Mouse (Mus musculus): ENCODE results near the gene Tars2.
"Not testable (repeated sequence)": the region's sequence is repeated elsewhere in the genome, so short reads cannot be mapped to it uniquely, and the experiment has no call there.

The Tars2 gene

DNA sequence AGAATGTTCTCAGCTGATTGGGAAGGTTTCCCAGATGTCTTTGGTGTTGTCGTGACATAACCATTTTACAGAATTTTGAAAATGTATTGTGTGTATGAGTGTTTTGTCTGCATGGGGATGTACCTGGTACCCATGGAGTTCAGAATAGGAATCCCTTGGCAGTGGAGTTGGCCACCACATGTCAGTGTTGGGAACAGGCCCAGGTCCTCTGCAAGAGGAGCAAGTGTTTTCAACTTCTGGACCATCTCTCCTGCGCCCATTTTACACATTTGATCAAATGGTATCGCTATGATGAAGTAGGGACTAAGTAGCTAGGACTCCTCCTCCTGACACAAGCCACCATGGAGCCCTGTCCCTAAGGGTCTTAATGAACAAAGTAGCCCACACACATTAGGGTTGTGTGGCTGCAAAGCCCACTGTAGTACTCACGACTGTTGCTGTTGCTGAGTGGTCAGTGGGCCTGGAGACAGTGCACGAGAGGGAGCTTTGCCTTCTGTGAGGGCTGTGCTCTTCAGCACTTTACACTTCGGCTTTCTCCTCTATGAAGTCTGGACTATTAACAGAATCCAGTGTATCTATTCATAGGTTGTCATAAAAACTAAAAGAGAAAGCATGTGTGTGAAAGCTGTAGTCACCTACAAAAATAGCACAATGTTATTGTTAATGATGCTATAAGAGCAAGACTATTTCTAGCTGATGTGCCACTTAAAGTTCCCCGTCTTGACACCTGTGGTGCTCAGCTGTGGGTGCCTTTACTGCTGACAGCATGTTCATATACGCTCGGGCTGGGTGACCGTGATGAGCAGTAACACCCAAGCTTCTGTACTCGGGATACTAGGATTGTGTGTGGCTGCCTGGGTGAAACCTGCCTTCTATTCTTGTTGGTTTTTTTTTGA, 65.0 kb downstream of the Tars2 start:
- no peak for DNase-seq (ENCODE audit: extremely low spot score)

GRCm38 (mm10) chr3:95693821-95694807, 65.9 kb downstream of the Tars2 start:
- no peak for DNase-seq (ENCODE audit: extremely low spot score)

GRCm38 (mm10) chr3:95692677-95693076, 67.3 kb downstream of the Tars2 start:
- no peak for DNase-seq (ENCODE audit: extremely low spot score)

DNA sequence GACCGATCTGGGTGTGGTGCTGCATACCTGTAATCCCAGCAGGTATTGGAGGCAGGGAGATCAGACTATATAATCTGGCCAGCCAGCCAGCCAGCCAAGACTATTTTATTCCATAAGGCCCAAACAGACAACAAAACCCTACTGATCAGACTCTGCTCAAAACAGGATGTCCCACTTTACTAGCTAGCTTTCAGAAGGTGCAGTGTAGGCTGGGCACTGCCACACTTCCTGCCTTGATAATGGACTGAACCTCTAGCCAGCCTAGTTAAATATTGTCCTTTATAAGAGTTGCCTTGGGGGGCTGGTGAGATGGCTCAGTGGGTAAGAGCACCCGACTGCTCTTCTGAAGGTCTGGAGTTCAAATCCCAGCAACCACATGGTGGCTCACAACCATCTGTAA, 69.5 kb downstream of the Tars2 start:
- DNase-seq (ENCODE audit: extremely low spot score), result not testable (repeated sequence)
